Mouse (Mus musculus): ENCODE data around the gene Il13.

DNA sequence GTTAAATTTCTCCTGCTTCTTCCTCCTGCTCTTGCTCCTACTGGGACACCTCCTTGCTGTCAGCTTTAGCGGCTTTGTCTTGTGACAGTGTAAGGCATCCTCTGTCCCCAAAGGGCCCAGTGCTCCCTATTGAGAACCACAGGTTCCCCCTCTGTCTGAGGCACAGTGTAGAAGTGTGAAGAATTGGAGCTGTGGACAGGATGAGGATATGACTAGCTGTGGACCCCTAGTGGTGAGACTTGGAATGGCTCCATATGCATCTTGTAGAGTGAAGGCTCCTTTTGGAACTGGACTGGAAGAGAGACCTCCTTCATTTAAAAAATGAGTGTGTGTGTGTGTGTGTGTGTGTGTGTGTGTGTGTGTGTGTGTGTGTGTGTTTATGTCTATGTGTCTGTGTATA lies 6.6 kb downstream of the Il13 start:
- no peak for TF ChIP-seq POLR2A (IDR thresholded peaks at IDR 0.05; ENCODE audit: insufficient read depth, low read depth, low read length)
- TF ChIP-seq CTCF (IDR thresholded peaks at IDR 0.05): peak; percentile 78
- no peak for TF ChIP-seq EP300 (IDR thresholded peaks at IDR 0.05; ENCODE audit: insufficient read depth, low read depth, low read length)
